Mouse (Mus musculus) heart, postnatal 14 days (tissue): ENCODE measurements around the gene Lamb1. TPM values are rescaled to one million over a fixed set of nuclear protein-coding genes. Genes with fewer than 3 reads are reported as not detected.

ENCODE experiments used
- DNase-seq, 2 experiments: peaks; one replicate each; pipeline ENCODE4 v3.0.0; 2021 to 2022
- intact Hi-C: fragments of 180-260 bp; cut with DNase I; formaldehyde crosslinking; loops from one replicate; pipeline ENCODE4 v1.15.1; 2025
- long read RNA-seq, 2 experiments: library from polyadenylated mRNA; stranded (forward); transcript quantifications; one replicate each; pipeline ENCODE4 v2.0.0; 2021
- total RNA-seq, 2 experiments: library from RNA; stranded (reverse); gene quantifications; 2 replicates each; pipeline ENCODE4 v1.2.3; 2021

Gene Lamb1
- 100 to 1,000 TPM; 158 to 162 TPM for total RNA-seq
- long read RNA-seq, experiment 1, full-length matches to known transcripts, result 77 of 151 reads
- long read RNA-seq, experiment 1, partial matches to known transcripts, result 68 of 151 reads
- long read RNA-seq, experiment 1, other reads (novel, unspliced or antisense), result 6 of 151 reads
- long read RNA-seq, experiment 2, full-length matches to known transcripts, result 80 of 142 reads
- long read RNA-seq, experiment 2, partial matches to known transcripts, result 56 of 142 reads
- long read RNA-seq, experiment 2, other reads (novel, unspliced or antisense), result 6 of 142 reads

DNA sequence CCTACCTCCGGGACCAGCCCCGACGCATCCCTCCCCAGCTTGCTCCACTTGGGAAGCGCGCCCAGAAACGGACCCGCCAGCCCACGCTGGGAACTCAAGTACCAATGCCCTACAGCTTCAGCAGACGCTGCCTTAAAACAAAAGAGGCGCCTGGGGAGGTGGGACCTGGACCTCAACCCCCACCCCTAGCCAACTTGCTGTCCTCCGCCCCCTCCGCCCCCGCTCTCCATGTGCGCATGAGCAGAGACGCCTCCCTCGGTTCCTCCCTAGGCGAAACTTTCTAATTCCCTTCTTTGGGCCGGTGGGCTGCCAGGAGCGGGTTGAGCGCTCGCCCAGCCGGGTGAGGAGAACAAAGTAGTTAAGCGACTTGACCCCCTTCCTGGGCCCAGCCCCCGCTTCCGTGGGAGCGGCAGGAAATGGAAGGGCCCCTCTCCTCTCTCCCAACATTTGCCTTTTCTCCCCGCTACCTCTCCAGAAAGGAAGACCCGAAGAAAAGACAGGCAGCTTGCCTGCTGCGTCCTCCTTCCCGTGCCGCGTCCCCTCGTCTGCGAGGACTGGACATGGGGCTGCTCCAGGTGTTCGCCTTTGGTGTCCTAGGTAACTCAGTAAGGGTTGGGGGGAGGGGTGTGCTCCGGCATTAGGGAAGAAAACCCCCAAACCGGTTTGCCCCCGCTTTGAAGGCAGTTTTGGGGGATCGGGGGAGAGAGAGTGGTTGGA is at the start of gene Lamb1:
Lamb1 (plus strand) TSS at position 230 of the 717 bp plus-strand sequence.
- peak; percentile 83 to 84 for DNase-seq
- intact Hi-C loops, result loop anchor here (5.0 kb wide), 2 partner anchors 118 to 138 kb away; no protein-coding TSS in a partner anchor

DNA sequence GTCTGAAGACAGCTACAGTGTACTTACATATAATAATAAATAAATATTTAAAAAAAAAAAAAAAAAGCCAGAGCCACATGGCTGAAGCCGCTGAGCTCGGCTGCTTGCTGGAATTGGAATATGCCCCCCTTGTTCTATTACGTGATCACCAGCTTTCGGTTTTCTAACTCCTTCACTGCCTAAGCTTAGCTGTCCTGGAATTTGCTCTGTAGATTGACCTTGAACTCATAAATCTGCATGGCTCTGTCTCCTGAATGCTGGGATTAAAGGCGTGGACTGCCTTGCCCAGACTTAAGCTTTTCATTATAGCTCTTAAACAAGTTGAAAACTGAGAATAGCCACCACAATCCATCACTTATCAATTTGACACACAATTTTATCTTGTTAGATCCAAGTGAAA is 47.8 kb upstream of the Lamb1 start:
- intact Hi-C loops, result no loop called here
- DNase-seq, result no peak

DNA sequence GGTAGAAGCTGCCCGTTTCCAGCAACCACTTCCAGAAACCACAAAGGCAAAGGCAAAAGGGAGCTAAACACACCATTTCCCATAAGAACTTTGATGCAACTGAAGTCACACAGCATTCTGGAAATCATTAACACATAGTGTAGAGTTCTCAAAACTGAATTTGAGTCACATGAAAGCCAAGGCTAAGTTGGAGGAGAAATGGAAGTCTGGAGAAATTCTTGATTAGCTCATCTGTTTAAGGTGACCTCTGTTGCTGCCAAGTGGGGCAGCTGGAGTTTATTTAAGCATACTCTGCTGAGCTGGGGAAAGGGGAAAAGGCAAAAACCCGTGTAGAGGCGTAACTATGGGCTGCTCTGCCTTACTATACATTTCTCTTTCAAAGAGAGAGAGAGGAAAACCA is 46.3 kb upstream of the Lamb1 start:
- intact Hi-C loops, result no loop called here
- DNase-seq, result no peak

DNA sequence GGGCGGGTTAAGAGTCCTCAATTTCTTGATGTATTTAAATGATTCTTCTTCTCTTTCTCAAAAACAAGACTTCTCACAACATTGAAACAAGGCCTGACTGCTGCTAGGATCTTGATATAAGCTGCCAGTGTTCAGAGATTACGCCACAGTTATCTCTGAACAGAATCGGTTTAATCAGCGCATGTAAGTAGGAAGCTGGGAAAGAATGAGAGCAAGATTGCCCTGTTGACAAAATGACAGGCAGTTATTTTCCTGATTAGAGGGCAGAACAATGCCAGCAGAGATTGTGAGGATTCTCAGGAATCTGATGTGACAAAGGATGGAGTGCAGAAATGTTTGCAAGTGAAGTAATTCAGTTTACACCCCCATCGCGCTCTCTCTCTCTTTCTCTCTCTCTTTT is 43.5 kb upstream of the Lamb1 start:
- no peak for DNase-seq
- intact Hi-C loops, result no loop called here

DNA sequence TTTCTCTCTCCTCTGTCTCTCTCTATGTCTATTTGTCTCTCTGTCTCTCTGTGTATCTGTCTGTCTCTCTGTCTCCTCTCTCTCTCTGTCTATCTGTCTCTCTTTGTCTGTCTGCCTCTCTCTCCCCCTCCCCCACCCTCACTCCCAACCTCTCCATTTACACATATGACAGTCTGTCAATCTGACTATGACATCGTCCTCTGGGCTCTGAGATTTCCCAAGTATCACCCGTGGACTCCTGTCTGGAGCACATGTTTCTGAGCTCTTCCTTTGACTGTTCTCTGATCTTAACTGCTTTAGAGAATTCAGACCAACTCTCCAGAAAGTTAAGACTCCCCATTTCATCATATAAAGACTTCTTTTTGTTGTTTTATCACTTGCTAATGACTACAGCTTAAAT is 42.8 kb upstream of the Lamb1 start:
- intact Hi-C loops, result no loop called here
- DNase-seq, result no peak

DNA sequence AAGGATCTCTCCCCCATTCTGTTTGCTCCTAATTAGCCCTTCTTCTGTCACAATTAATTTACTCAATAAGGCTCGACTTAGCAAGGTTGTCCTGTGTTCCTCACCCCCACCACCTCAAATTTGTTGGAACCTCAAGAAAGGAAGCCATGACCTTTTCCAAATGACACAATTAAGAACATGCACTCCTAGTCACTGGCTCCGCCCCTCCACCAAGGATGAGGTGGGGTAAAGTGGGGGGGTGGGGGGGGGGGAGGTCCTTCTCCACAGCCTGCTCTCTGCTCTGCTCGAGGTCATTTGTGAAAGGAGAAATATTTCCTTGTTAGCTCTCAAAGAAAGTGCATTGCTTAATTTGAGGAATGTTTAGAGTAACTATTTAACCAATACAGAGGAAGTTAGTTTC is 42.3 kb upstream of the Lamb1 start:
- intact Hi-C loops, result no loop called here
- no peak for DNase-seq

DNA sequence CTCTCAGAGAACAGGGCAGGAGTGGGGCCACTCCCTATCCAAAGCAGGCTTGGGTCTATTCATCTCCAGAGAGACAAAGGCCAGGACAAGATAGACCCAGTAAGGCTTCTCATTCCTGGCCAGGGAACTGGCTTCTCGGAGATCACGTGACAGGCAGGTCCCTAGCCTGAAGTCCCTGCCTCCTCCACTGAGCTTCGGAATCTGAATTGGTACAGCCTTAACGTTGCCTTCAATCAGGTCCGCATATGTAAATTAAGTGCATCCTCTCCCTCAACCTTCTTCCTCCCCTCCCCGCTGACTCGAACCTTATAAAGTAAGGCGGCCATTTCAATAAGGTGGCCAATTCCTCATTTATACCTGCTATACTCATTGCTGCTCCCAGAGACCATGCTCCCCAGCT is 39.6 kb upstream of the Lamb1 start:
- no peak for DNase-seq
- intact Hi-C loops, result no loop called here

DNA sequence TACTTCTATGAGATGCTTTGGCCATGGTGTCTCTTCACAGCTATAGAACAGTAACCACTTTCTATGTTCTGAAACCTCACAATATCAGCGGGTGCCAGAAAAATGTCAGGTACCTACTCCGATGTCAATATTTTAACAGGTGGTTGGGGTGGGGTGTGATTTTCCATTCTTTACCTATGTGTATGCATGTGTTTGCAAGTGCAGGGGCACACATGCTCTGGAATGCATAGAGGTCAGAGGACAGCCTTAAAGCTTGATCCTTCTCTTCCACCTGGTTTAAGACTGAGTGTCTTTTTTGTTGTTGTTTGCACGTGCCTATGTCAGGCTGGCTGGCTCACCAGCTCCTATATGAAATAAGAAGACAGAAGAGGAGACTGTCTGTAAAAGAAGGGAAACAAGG is 37.9 kb upstream of the Lamb1 start:
- DNase-seq, result no peak
- intact Hi-C loops, result no loop called here

DNA sequence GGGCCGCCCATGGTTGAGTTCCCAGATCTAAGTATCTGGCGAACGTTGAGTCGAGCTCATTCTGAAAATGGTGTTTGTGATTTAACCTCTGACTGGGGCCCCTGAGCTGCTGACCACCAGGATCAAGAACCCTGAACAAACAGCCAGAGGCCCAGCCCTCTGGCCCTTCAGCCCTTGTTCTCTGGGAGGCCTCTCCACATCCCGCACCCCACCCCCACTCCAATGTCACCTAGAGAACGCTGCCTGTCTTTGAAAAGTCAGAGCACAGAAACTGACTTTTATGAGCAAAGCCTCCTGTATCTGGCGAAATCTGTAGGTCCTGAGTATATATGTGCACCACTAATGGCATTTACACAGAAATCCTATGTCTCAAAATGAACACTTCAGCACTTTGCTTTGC is 36.2 kb upstream of the Lamb1 start:
- intact Hi-C loops, result no loop called here
- peak; percentile 19 to 20 for DNase-seq

DNA sequence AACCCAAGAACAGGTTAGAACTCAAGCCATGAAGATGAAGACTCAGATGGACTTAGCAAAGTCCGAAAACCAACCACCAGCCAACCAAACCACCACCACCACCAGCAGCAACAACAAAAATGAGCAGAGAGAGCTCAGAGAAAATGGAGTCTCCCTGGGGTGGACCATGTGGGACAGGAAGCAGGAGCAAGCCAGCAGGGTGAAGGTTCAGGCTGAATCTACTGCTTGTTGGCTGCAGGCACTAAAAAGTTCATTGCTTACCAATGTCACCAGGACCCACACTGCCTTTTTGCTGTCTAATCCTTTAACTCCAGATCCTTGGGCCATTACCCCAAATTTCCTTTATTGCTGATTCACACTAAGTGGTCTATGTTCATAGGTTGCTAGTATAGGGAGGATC is 32.4 kb upstream of the Lamb1 start:
- intact Hi-C loops, result no loop called here
- DNase-seq, result no peak

DNA sequence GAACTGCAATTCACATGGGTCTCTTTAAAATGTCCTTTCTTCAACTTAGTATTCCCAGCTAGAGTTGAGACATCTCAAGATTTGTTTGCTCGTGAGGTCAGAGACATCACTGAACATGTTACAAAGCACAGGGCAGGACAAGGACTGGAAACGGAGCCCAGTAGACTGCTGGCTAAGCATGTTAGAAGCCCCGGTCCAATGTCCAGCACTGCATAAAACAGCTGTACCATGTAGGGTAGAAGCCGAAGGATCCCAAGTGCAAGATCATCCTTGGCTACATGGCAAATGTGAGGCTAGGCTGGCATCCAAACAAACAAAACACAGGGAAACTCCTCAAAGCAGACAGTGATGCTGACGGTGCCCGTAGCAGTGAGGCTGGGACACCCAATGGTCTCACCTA is 30.0 kb upstream of the Lamb1 start:
- no peak for DNase-seq
- intact Hi-C loops, result no loop called here

DNA sequence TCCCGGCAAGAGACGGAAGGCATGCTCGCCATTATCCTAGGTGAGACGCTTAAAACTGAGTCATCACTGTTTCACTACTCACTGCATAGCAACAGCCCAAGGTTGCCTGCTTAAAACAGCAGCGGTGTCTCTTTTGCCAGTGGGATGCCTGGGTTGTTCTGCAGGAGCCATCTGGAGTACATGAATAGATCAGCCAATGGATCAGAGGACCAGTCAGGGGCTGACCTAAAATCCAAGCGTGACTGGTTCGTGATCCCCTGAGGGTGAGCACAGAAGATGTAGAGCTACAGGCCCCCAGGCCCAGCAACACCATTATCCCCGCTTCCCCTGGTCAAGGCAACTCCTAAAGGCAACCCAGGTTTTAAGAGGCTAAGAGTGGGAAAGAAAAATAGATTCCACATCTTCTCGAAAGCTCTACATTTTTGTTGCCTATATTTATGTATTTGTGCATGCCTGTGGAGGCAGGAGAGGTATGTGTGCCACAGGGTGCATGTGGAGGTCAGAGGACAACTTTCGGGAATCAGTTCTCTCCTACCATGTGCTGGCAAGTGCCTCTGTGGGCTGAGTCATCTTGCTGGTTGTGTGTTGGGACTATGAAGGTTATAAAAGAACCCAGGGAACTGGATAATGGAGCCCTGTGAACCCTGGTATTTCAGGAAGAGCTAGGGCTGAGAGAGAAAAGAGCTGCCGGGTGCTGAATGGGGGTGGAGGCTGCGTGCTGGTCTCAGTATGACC is 28.0 kb upstream of the Lamb1 start:
- no peak for DNase-seq
- intact Hi-C loops, result no loop called here

DNA sequence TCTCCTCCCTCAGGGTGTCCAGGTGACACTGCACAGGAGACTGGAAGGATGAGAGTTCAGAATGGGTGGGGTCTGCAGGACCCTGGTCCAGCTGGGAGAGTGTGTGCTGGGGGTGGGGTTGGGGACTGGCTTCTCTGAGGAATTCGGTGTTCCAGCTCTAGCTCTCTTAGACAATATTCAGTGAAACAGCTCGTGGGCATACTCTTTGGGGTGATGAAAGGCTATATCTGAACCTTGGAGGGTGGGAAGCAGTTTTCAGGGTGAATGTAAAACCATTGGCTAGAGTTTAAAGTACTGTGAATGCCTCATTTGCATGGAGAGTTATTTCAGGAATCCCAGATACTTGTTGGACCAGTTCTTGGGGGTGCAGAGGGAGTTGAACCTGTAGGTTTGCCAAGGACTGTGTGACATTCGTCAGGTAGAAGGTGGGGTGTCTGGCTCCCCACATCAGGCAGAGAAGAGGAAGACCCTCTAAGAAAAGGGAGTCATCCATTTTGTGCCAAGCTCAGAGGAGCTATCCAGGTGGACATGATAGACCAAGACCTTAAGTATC is 25.9 kb upstream of the Lamb1 start:
- no peak for DNase-seq
- intact Hi-C loops, result no loop called here

DNA sequence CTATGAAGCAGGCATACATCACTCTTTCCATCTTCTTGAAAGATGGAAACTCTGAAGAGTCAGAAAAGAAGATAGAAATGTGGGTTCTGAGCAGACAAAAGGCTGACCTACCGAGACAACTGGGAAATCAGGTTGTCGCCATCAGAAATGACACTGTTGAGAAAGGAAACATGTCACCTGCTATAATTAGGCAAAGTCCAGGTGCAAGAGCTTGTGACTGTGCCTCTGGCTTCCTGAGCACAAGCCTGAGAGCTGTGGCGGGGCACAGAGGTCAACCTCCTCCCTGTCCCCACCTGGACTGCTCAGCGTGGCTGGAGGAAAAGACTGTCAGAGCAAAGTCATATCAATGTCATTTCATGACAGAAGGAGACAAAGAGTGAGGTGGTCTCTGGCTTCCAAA is 25.2 kb upstream of the Lamb1 start:
- intact Hi-C loops, result no loop called here
- no peak for DNase-seq

DNA sequence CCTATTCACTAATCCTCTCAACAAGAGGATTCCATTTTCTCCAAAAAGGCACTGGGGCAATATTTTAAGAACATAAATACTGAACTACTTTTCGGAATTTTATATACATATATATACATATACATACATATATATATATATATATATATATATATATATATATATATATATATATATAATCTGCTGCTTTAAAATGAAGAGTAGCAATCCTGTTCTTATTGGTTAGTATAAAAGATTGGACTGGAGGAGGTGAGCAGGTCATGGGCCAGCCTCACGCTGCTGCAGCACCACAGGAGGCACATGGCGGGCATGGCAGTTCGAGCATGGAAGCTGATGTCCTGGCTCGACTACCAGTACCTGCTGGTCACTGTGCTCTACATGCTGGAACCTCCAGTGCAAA is 24.6 kb upstream of the Lamb1 start, which contains the start of gene Gm6993:
Gm6993 (plus strand) TSS at position 301 of the 400 bp plus-strand sequence.
- intact Hi-C loops, result no loop called here
- DNase-seq, result no peak

DNA sequence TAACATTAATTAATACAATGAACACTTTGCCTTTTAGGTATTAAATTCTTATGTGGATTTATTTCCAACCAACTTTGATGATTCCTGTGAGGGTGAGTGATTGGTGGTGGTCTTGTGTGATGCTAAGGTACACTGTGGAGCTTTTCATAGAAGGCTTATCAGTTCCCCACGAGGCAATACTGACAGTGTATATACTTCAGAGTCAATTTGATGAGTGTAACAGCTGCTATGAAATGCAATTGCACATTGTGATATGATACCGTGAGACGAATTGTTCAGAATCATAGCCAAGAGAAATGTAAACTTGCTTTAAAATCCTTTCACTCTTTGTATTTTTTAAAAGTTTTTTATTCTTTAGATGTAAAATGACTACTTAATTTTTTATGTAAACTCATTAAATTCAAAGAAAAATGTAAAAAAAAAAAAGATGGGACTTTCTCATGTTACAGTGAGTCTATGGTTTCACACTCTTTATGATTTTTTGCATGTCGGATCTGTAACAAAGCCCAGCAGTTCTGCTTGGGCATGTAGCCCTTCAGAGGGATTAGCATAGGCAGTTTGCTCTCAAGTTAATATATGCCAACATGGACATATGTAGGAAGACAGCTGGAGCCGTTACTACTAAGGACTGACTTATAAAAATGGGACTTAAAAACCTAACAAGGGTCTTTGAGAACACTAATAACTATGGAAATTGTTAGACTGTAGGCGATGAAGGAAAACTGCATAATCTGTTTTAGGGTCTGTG is 23.3 kb upstream of the Lamb1 start:
- DNase-seq, result no peak
- intact Hi-C loops, result no loop called here

DNA sequence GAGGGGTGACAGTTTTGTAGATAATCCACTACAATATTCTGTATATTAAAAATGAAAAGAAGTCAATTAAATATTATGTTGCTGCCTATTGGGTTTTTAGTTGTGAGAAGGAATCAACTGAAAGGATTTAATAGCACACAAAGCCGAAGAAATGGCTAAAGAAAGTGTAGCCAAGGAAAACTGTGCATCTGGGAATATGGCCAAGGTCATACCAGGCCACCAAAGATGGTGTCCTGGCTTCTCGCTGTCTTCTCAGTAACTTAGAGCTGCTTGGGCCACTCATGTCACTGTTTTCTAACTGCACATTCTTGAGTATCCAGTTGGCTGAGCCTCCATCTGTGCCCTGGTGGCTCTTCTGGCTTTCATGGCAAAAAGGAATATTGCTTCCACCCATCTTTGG is 21.0 kb upstream of the Lamb1 start:
- DNase-seq, result no peak
- intact Hi-C loops, result no loop called here

DNA sequence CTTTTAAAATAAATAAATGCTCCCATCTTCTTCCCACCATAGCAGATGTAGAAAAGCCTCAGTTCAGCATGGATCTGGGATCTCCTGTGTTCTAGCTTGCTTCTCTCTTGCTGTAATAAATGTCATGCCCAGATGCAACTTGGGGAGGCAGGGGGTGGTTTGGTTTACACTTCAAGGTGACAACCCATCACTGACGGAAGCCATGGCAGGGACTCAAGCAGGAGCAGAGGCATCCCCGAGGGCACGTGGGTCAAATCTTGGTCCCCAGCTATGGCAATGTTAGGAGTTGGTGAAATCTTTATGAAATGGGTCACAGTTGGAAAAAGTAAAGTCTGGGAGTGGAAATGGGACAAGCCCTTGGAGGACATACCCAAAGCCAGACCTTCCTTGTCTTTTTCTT is 20.3 kb upstream of the Lamb1 start:
- intact Hi-C loops, result no loop called here

DNA sequence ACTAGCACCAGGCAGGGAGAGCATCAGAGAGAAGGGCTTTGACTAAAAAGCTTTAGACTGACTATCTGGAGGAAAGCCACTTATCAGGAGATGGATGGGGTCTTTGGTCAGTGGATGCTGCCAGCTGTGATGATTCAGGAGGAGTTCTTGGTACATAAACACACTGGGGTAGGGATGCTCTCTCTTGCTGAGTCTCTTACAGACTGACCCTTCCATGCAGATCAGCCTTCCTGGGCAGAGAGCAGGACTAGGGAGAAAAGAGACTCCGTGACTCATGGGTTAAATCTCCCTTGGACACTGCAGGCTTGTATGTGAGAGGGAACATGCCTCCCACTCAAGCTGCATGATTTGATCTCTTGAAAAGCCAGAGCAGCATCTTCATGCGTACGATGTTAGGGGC is 18.9 kb upstream of the Lamb1 start:
- DNase-seq, result no peak
- intact Hi-C loops, result no loop called here

More for the DNA sequence above, 20.3 kb upstream of the Lamb1 start:
- DNase-seq, result no peak

DNA sequence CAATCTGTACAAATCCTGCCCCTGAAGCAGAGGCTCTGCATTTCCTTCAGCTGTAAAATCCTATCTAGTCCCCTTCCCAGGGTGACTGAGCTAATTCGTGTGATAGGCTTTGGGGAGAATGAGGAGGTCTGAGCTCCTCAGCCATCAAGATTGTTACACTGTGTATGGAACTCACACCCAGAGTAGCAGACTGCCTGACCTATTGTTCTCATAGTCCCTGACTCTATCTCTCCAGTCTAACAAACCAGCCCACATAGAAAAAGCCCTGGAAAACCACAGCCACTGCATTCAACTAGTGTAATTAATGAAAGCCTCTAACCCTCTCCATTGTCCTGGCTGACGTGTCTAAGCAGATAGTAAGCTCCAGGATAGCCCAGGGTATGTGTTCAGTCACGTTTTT is 18.4 kb upstream of the Lamb1 start:
- intact Hi-C loops, result no loop called here
- DNase-seq, result no peak

DNA sequence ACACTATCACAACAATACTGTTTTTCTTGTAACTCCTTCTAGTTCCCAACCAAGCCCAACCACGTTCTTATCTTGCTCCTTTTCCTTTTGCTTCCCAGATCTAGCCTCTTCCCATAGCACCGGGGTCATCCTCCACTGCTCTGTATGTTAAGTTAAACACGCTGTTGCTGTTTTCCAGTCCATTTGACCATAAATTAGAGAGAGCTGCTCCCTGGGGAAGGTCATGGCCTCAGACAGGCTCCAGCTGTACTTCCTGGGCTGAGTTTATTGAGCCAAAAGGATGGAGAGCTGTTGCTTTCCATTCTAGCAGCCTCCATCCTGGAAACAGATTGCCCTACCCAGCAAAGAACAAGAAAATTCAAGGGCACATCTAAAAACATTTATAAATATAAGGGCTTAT is 16.9 kb upstream of the Lamb1 start:
- intact Hi-C loops, result no loop called here
- peak; percentile 41 to 56 for DNase-seq
